Mouse (Mus musculus): ENCODE data around the gene Numbl. TPM values are rescaled to one million over a fixed set of nuclear protein-coding genes. Genes with fewer than 3 reads are reported as not detected.

Numbl gene
- 2.7 TPM for total RNA-seq (2023)

GRCm38 (mm10) chr7:27258205-27258899 is at the start of gene Numbl:
Gene Numbl (plus strand): TSS chr7:27258433.

GRCm38 (mm10) chr7:27228281-27228821 is 29.9 kb upstream of the Numbl start, which contains the start of gene Itpkc:
Gene Itpkc (minus strand): TSS chr7:27228661.

DNA sequence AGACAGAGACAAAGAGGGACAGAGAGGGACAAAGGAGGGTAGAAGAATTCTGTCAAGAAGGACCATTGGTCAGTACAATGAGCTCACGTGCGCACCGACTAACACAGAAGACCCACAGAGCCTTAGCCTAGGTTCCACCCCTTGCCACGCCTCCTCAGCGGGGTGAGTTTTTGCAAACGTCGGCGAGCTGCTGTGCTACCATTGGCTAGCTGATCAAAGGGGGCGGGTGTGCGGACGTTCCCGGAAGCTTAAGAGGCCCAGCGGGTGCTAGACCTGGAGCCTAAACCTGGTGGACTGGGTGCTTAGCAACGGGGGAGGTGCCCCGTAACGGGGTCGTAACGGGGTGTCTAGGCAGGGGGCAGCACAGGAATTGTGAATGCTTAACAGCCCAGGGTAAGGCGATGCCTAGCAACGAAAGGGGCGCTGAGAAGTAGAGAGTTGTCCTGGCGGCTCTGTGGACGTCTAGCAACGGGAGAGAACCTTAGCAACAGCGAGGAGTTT is 25.4 kb upstream of the Numbl start, which contains the start of gene Coq8b:
Coq8b (plus strand) TSS at position 243 of the 501 bp plus-strand sequence.

Other genes with a start within 250 kb of the Numbl start
- not detected for gene Cyp2a12, start 229.4 kb upstream of the Numbl start, total RNA-seq (2023)
- not detected for gene Cyp2f2, start 138.5 kb upstream of the Numbl start, total RNA-seq (2023)
- not detected for gene Cyp2t4, start 104.7 kb upstream of the Numbl start, total RNA-seq (2023)
- 95.0 TPM for gene Egln2, start 91.6 kb upstream of the Numbl start, total RNA-seq (2023)
- gene Rab4b, start 79.5 kb upstream of the Numbl start, total RNA-seq (2023) = 77.3 TPM
- gene Gm21983, start 77.3 kb upstream of the Numbl start, total RNA-seq (2023) = 0.44 TPM
- gene Mia, start 77.3 kb upstream of the Numbl start, total RNA-seq (2023) = not detected
- gene BC024978, start 62.7 kb upstream of the Numbl start, total RNA-seq (2023) = 10.9 TPM
- gene Snrpa, start 62.2 kb upstream of the Numbl start, total RNA-seq (2023) = 77.4 TPM
- gene Itpkc, start 29.8 kb upstream of the Numbl start, total RNA-seq (2023) = 12.1 TPM
- gene Coq8b, start 25.4 kb upstream of the Numbl start, total RNA-seq (2023) = 15.3 TPM
- gene Ltbp4, start 79.3 kb downstream of the Numbl start, total RNA-seq (2023) = 1.1 TPM
- gene Shkbp1, start 97.6 kb downstream of the Numbl start, total RNA-seq (2023) = 60.2 TPM
- 3.7 TPM for gene Gm20479, start 99.0 kb downstream of the Numbl start, total RNA-seq (2023)
- not detected for gene Sptbn4, start 189.3 kb downstream of the Numbl start, total RNA-seq (2023)
- gene Blvrb, start 189.5 kb downstream of the Numbl start, total RNA-seq (2023) = 14.6 TPM
- gene Sertad3, start 215.3 kb downstream of the Numbl start, total RNA-seq (2023) = 9.4 TPM
- gene Sertad1, start 228.5 kb downstream of the Numbl start, total RNA-seq (2023) = 52.4 TPM
- gene Prx, start 240.9 kb downstream of the Numbl start, total RNA-seq (2023) = 0.82 TPM

All from CD4-positive naive resting alpha-beta T cell, adult 76 days (primary cell).